Mouse (Mus musculus) CH12.LX (cell line): ENCODE data around the gene Fam178b. TPM values are rescaled to one million over a fixed set of nuclear protein-coding genes. Genes with fewer than 3 reads are reported as not detected.

Experiments
- DNase-seq: peaks from one replicate; pipeline ENCODE4 v3.0.0-alpha.2; 2013; ENCODE audit errors: extremely low read depth
- H3K27ac ChIP-seq: 2 replicates; pipeline ENCODE4 v1.5.1; 2012; ENCODE audit warnings: low read depth, mild to moderate bottlenecking, control low read depth, moderate library complexity; ENCODE audit not compliant: insufficient read depth
- H3K27me3 ChIP-seq: replicated peaks from 2 replicates; pipeline ENCODE3; 2012; ENCODE audit warnings: inconsistent platforms
- H3K36me3 ChIP-seq, 2 experiments: replicated peaks in 1 of 2; 2 replicates each; pipeline versions ENCODE3 to v1.6.1; 2012; ENCODE audit warnings: inconsistent platforms in 1 of 2, low read length in 1 of 2, mild to moderate bottlenecking in 1 of 2, mixed read lengths in 1 of 2, moderate library complexity in 1 of 2; ENCODE audit not compliant: control insufficient read depth in 1 of 2, insufficient read depth in 1 of 2
- H3K4me1 ChIP-seq, 2 experiments: 2 replicates each; pipeline ENCODE4 v1.6.1; 2012; ENCODE audit warnings: inconsistent platforms in 1 of 2, moderate library complexity in 1 of 2; ENCODE audit not compliant: insufficient read depth in 2 of 2, control insufficient read depth in 1 of 2
- H3K4me2 ChIP-seq: 2 replicates; pipeline ENCODE4 v1.6.1; 2012; ENCODE audit warnings: low read depth, mild to moderate bottlenecking, control low read depth; ENCODE audit not compliant: poor library complexity, insufficient read depth, severe bottlenecking
- H3K4me3 ChIP-seq, 3 experiments: fragments of 150-350 bp in 1 of 3; sonication (generic) in 1 of 3; replicated peaks in 1 of 3; 2 replicates each; pipeline versions ENCODE3 to v1.5.1; 2011 to 2012; ENCODE audit warnings: low read depth in 2 of 3, low read length in 2 of 3, mild to moderate bottlenecking in 2 of 3, moderate library complexity in 2 of 3, control low read depth in 1 of 3, improper control_type of control experiment in 1 of 3, inconsistent platforms in 1 of 3, mixed read lengths in 1 of 3; ENCODE audit not compliant: poor library complexity in 1 of 3
- H3K79me2 ChIP-seq: replicated peaks from 2 replicates; pipeline ENCODE4 v1.6.1; 2012; ENCODE audit warnings: mild to moderate bottlenecking, moderate library complexity; ENCODE audit not compliant: control insufficient read depth, poor library complexity, insufficient read depth, severe bottlenecking; ENCODE audit errors: extremely low read depth
- H3K9ac ChIP-seq: 2 replicates; pipeline ENCODE4 v1.6.1; 2012; ENCODE audit warnings: low read depth, mild to moderate bottlenecking, control low read depth, moderate library complexity; ENCODE audit not compliant: insufficient read depth
- H3K9me3 ChIP-seq: replicated peaks from 2 replicates; pipeline ENCODE3; 2012; ENCODE audit warnings: low read length, inconsistent platforms, mixed read lengths
- BHLHE40 ChIP-seq: IDR thresholded peaks from 2 replicates; pipeline ENCODE4 v1.6.1; 2011; ENCODE audit warnings: mild to moderate bottlenecking, low read depth, low read length, improper control_type of control experiment
- CHD1 ChIP-seq: IDR thresholded peaks from 2 replicates; pipeline ENCODE4 v1.6.1; 2012; ENCODE audit warnings: low read depth, low read length, improper control_type of control experiment, inconsistent platforms
- CHD2 ChIP-seq: IDR thresholded peaks from 2 replicates; pipeline ENCODE4 v1.6.1; 2011; ENCODE audit warnings: low read length, improper control_type of control experiment
- CTCF ChIP-seq, 2 experiments: IDR thresholded peaks in 1 of 2; conservative IDR thresholded peaks in 1 of 2; 2 replicates each; pipeline ENCODE4 v1.5.1; 2011 to 2012; ENCODE audit warnings: low read depth in 2 of 2, low read length in 2 of 2, improper control_type of control experiment in 1 of 2, inconsistent platforms in 1 of 2, mild to moderate bottlenecking in 1 of 2, moderate library complexity in 1 of 2
- ELF1 ChIP-seq: IDR thresholded peaks from 2 replicates; pipeline ENCODE4 v1.6.1; 2014; ENCODE audit warnings: low read depth, mild to moderate bottlenecking, inconsistent platforms, low read length, improper control_type of control experiment
- EP300 ChIP-seq: IDR thresholded peaks from 2 replicates; pipeline ENCODE4 v1.6.1; 2011; ENCODE audit warnings: low read length, improper control_type of control experiment
- GABPA ChIP-seq: IDR thresholded peaks from 2 replicates; pipeline ENCODE4 v1.6.1; 2012; ENCODE audit warnings: low read depth, low read length, improper control_type of control experiment, inconsistent platforms; ENCODE audit not compliant: insufficient replicate concordance
- JUND ChIP-seq: conservative IDR thresholded peaks from 2 replicates; pipeline ENCODE4 v1.6.1; 2011; ENCODE audit warnings: low read depth, low read length, improper control_type of control experiment
- KAT2A ChIP-seq: IDR thresholded peaks from 2 replicates; pipeline ENCODE4 v1.6.1; 2012; ENCODE audit warnings: low read length, improper control_type of control experiment, inconsistent platforms; ENCODE audit not compliant: insufficient replicate concordance
- MAX ChIP-seq: IDR thresholded peaks from 2 replicates; pipeline ENCODE4 v1.6.1; 2011; ENCODE audit warnings: low read length, improper control_type of control experiment
- MEF2A ChIP-seq: IDR thresholded peaks from 2 replicates; pipeline ENCODE4 v1.6.1; 2014; ENCODE audit warnings: low read depth, mild to moderate bottlenecking, inconsistent platforms, low read length, improper control_type of control experiment, borderline replicate concordance
- MYC ChIP-seq: IDR thresholded peaks from 2 replicates; pipeline ENCODE4 v1.6.1; 2011; ENCODE audit warnings: low read depth, mild to moderate bottlenecking, improper control_type of control experiment, low read length
- NRF1 ChIP-seq: IDR thresholded peaks from 2 replicates; pipeline ENCODE4 v1.6.1; 2014; ENCODE audit warnings: low read depth, mild to moderate bottlenecking, inconsistent platforms, low read length, improper control_type of control experiment, moderate library complexity
- PAX5 ChIP-seq: IDR thresholded peaks from 2 replicates; pipeline ENCODE4 v1.6.1; 2012; ENCODE audit warnings: low read length, inconsistent platforms, mixed read lengths
- POLR2A ChIP-seq: IDR thresholded peaks from 2 replicates; pipeline ENCODE4 v1.6.1; 2011; ENCODE audit warnings: low read depth, mild to moderate bottlenecking, improper control_type of control experiment, low read length
- POLR2AphosphoS2 ChIP-seq: IDR thresholded peaks from 2 replicates; pipeline ENCODE4 v1.6.1; 2011; ENCODE audit warnings: low read depth, low read length, improper control_type of control experiment
- RAD21 ChIP-seq: IDR thresholded peaks from 2 replicates; pipeline ENCODE4 v1.6.1; 2011; ENCODE audit warnings: low read depth, mild to moderate bottlenecking, low read length, improper control_type of control experiment, moderate library complexity
- SIN3A ChIP-seq: IDR thresholded peaks from 2 replicates; pipeline ENCODE4 v1.6.1; 2012; ENCODE audit warnings: low read length, improper control_type of control experiment, inconsistent platforms
- USF2 ChIP-seq: conservative IDR thresholded peaks from 2 replicates; pipeline ENCODE4 v1.6.1; 2011; ENCODE audit warnings: low read depth, low read length, improper control_type of control experiment
- ZC3H11A ChIP-seq: IDR thresholded peaks from 2 replicates; pipeline ENCODE4 v1.6.1; 2012; ENCODE audit warnings: low read depth, mild to moderate bottlenecking, inconsistent platforms, low read length, improper control_type of control experiment
- ZKSCAN1 ChIP-seq: IDR thresholded peaks from 2 replicates; pipeline ENCODE4 v1.6.1; 2012; ENCODE audit warnings: low read depth, inconsistent platforms, low read length, improper control_type of control experiment, borderline replicate concordance
- ZMIZ1 ChIP-seq: IDR thresholded peaks from 2 replicates; pipeline ENCODE4 v1.6.1; 2012; ENCODE audit warnings: low read depth, mild to moderate bottlenecking, inconsistent platforms, low read length, improper control_type of control experiment
- dilution Hi-C: fragments of 300-500 bp; cut with MboI; formaldehyde crosslinking; loops from 2 replicates; pipeline ENCODE4 v1.14.3; 2020; ENCODE audit warnings: low sequenced_read_pairs; ENCODE audit not compliant: extremely low pct_unique_long_range_greater_than_20kb, extremely low pct_ligation_motif_present
- in situ Hi-C: fragments of 300-500 bp; cut with MboI; formaldehyde crosslinking; loops from 3 replicates; pipeline ENCODE4 v1.14.3; 2019; ENCODE audit warnings: low sequenced_read_pairs, low pct_ligation_motif_present, low pct_unique_long_range_greater_than_20kb, mixed read lengths
- polyA plus RNA-seq: library from polyadenylated mRNA; unstranded; fragments of >175 nt; gene quantifications from 2 replicates; pipeline ENCODE4 v1.2.1, GENCODE M21; 2012; ENCODE audit warnings: low read depth; ENCODE audit not compliant: insufficient read length
- total RNA-seq, 2 experiments: library from RNA; depleted of rRNA; stranded (reverse); fragments of 300-350 nt in 1 of 2; fragments of >200 nt in 1 of 2; gene quantifications; 2 replicates each; pipeline ENCODE4 v1.2.3; 2012 to 2014

Fam178b gene
- total and polyA plus RNA-seq, 3 experiments: 0.50 TPM; not detected in 2

- H3K36me3 ChIP-seq: peaks cover 51 to 76% of the 10 kb centered on the region in 2 experiments
- H3K9me3 ChIP-seq: no peaks in the 10 kb centered on the region
- H3K4me1 ChIP-seq: no peaks in the 10 kb centered on the region
- DNase-seq: no peak
- in situ Hi-C loops (no loop called here), dilution Hi-C loops (no loop called here)
- no peak overlapping the region for H3K4me3 ChIP-seq
- no peak overlapping the region for H3K27ac ChIP-seq
- TF ChIP-seq NRF1: no peak
- no peak for TF ChIP-seq RAD21
- TF ChIP-seq ZMIZ1: no peak
- no peak for TF ChIP-seq ZC3H11A
- no peak for TF ChIP-seq BHLHE40
- TF ChIP-seq CHD2: no peak
- no peak for TF ChIP-seq EP300
- no peak for TF ChIP-seq CTCF (conservative IDR thresholded peaks at IDR 0.05 in 1 of 2, IDR thresholded peaks at IDR 0.05 in 1 of 2; ENCODE audit: low read depth in 2 of 2, low read length in 2 of 2)
- no peak overlapping the region for H3K9ac ChIP-seq
- no peaks in the 10 kb centered on the region for H3K27me3 ChIP-seq
- no peak overlapping the region for H3K4me2 ChIP-seq
- H3K79me2 ChIP-seq: no peaks in the 10 kb centered on the region
Observed at GRCm38 (mm10) chr1:36525774-36526173, 157.2 kb downstream of the Fam178b start.

- H3K79me2 ChIP-seq: no peaks in the 10 kb centered on the region
- H3K4me2 ChIP-seq: no peak overlapping the region
- H3K27me3 ChIP-seq: no peaks in the 10 kb centered on the region
- peaks cover 56 to 79% of the 10 kb centered on the region in 2 experiments for H3K36me3 ChIP-seq
- H3K9me3 ChIP-seq: no peaks in the 10 kb centered on the region
- TF ChIP-seq KAT2A (no peak), USF2 (no peak), SIN3A (no peak), ZKSCAN1 (no peak), MYC (no peak), ZMIZ1 (no peak), MEF2A (no peak), POLR2A (no peak), ELF1 (no peak), POLR2AphosphoS2 (no peak), NRF1 (no peak), PAX5 (no peak), CTCF (conservative IDR thresholded peaks at IDR 0.05 in 1 of 2, IDR thresholded peaks at IDR 0.05 in 1 of 2; ENCODE audit: low read depth in 2 of 2, low read length in 2 of 2) (no peak), BHLHE40 (no peak), CHD1 (no peak), GABPA (no peak), EP300 (no peak), JUND (no peak), MAX (no peak)
- dilution Hi-C loops (no loop called here), in situ Hi-C loops (no loop called here)
- no peaks in the 10 kb centered on the region for H3K4me1 ChIP-seq
- DNase-seq: no peak
- no peak overlapping the region for H3K4me3 ChIP-seq
- no peak overlapping the region for H3K9ac ChIP-seq
- H3K27ac ChIP-seq: no peak overlapping the region
Observed at GRCm38 (mm10) chr1:36524058-36524457, 158.9 kb downstream of the Fam178b start.
